Mouse (Mus musculus) heart, embryonic 11.5 days (tissue): ENCODE measurements at regions not wholly inside any gene's neighbourhood (a gene's known extent, or its start where the extent isn't known, plus 50 kb on each side); places are given as distances from the start of the nearest gene placed in this dataset.
A peak's percentile ranks its signal among the peaks of the same experiment; 100 is the strongest.
"Not testable (repeated sequence)": the region's sequence is repeated elsewhere in the genome, so short reads cannot be mapped to it uniquely, and the experiment has no call there.

ENCODE experiments used
- ATAC-seq: fragments of 200-750 bp; cut with Nextera tagmentation; replicated peaks from 2 replicates; pipeline ENCODE4 v1.8.0; 2017; ENCODE audit warnings: moderate library complexity; ENCODE audit not compliant: insufficient number of reproducible peaks, low FRiP score, low TSS enrichment
- H3K27ac ChIP-seq: fragments of 300-500 bp; sonication (generic); 2 replicates; pipeline ENCODE4 v1.5.1; 2014; ENCODE audit warnings: mild to moderate bottlenecking, low read depth, low read length
- H3K27me3 ChIP-seq: fragments of 300-500 bp; sonication (generic); 2 replicates; pipeline ENCODE4 v1.6.1; 2014; ENCODE audit warnings: mild to moderate bottlenecking, low read length, mixed read lengths; ENCODE audit not compliant: control insufficient read depth, insufficient read depth
- H3K36me3 ChIP-seq: fragments of 300-500 bp; sonication (generic); 2 replicates; pipeline ENCODE4 v1.6.1; 2014; ENCODE audit warnings: mild to moderate bottlenecking, low read length, moderate library complexity, mixed read lengths; ENCODE audit not compliant: control insufficient read depth, insufficient read depth
- H3K4me1 ChIP-seq: fragments of 300-500 bp; sonication (generic); 2 replicates; pipeline ENCODE4 v1.6.1; 2014; ENCODE audit warnings: low read length; ENCODE audit not compliant: control insufficient read depth, insufficient read depth
- H3K4me2 ChIP-seq: fragments of 300-500 bp; sonication (generic); 2 replicates; pipeline ENCODE4 v1.6.1; 2014; ENCODE audit warnings: mild to moderate bottlenecking, moderate library complexity
- H3K4me3 ChIP-seq: fragments of 300-500 bp; sonication (generic); 2 replicates; pipeline ENCODE4 v1.5.1; 2014; ENCODE audit warnings: low read depth, low read length
- H3K9ac ChIP-seq: fragments of 300-500 bp; sonication (generic); 2 replicates; pipeline ENCODE4 v1.6.1; 2014; ENCODE audit warnings: mild to moderate bottlenecking, low read depth, low read length, moderate library complexity
- H3K9me3 ChIP-seq: fragments of 300-500 bp; sonication (generic); replicated peaks from 2 replicates; pipeline ENCODE4 v1.6.1; 2016; ENCODE audit warnings: low read length; ENCODE audit not compliant: control insufficient read depth
- WGBS: fragments of 180-500 bp; shearing (Covaris S2); extraction: QIAGEN DNeasy Blood & Tissue Kit; methylation state at CpG from one replicate; pipeline ENCODE4 v1.1.7; 2014; ENCODE audit not compliant: insufficient replicate concordance; 5-methylcytosine and 5-hydroxymethylcytosine counted together

GRCm38 (mm10) chr4:153164810-153165209, 317.8 kb downstream of the Ajap1 start:
- WGBS: 80% methylated on average over 10 of the region's 10 CpGs
- H3K9ac ChIP-seq: no peak overlapping the region

GRCm38 (mm10) chr4:153160115-153160514, 322.5 kb downstream of the Ajap1 start:
- no peak overlapping the region for H3K4me2 ChIP-seq
- H3K4me1 ChIP-seq: no peaks in the 10 kb centered on the region
- no peaks in the 10 kb centered on the region for H3K27me3 ChIP-seq
- no peak overlapping the region for H3K4me3 ChIP-seq
- H3K36me3 ChIP-seq: no peaks in the 10 kb centered on the region
- 87% methylated on average over 3 of the region's 3 CpGs for WGBS
- no peak overlapping the region for H3K9ac ChIP-seq
- H3K27ac ChIP-seq: no peak overlapping the region
- ATAC-seq: no peak
- H3K9me3 ChIP-seq: 0 out of 2 replicates have a peak, but pooled peaks cover 3% of the 10 kb centered on the region

More at GRCm38 (mm10) chr4:153164810-153165209, 317.8 kb downstream of the Ajap1 start:
- no peak overlapping the region for H3K4me3 ChIP-seq
- H3K4me2 ChIP-seq: no peak overlapping the region
- H3K27ac ChIP-seq: no peak overlapping the region
- no peaks in the 10 kb centered on the region for H3K4me1 ChIP-seq
- no peaks in the 10 kb centered on the region for H3K27me3 ChIP-seq
- ATAC-seq: no peak
- H3K9me3 ChIP-seq: peaks cover 3% of the 10 kb centered on the region; the same call in 1 of the 2 replicates
- no peaks in the 10 kb centered on the region for H3K36me3 ChIP-seq

GRCm38 (mm10) chr4:153157572-153157971, 325.0 kb downstream of the Ajap1 start:
- H3K9me3 ChIP-seq: 0 out of 2 replicates have a peak, but pooled peaks cover 3% of the 10 kb centered on the region
- H3K27me3 ChIP-seq: no peaks in the 10 kb centered on the region
- 77% methylated on average over 3 of the region's 3 CpGs for WGBS
- H3K4me1 ChIP-seq: no peaks in the 10 kb centered on the region
- no peak overlapping the region for H3K9ac ChIP-seq
- no peaks in the 10 kb centered on the region for H3K36me3 ChIP-seq
- ATAC-seq: no peak
- no peak overlapping the region for H3K4me2 ChIP-seq
- H3K27ac ChIP-seq: no peak overlapping the region
- H3K4me3 ChIP-seq: no peak overlapping the region

DNA sequence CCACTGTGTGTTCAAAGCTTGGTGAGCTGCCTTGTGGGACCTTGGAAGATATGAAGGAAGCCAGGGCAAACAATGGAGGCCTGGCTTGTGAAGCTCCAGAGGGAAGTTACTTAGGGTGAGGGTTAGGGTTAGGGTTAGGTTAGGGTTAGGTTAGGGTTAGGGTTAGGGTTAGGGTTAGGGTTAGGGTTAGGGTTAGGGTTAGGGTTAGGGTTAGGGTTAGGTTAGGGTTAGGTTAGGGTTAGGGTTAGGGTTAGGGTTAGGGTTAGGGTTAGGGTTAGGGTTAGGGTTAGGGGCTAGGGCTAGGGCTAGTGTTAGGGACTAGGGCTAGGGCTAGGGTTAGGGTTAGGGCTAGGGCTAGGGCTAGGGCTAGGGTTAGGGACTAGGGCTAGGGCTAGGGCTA, 329.7 kb downstream of the Ajap1 start:
- not testable (repeated sequence) for H3K4me3 ChIP-seq, H3K9me3 ChIP-seq, H3K36me3 ChIP-seq, H3K27me3 ChIP-seq, H3K27ac ChIP-seq, H3K9ac ChIP-seq, H3K4me2 ChIP-seq, H3K4me1 ChIP-seq
- peak; percentile 77; the same call in 1 of the 2 replicates for ATAC-seq

DNA sequence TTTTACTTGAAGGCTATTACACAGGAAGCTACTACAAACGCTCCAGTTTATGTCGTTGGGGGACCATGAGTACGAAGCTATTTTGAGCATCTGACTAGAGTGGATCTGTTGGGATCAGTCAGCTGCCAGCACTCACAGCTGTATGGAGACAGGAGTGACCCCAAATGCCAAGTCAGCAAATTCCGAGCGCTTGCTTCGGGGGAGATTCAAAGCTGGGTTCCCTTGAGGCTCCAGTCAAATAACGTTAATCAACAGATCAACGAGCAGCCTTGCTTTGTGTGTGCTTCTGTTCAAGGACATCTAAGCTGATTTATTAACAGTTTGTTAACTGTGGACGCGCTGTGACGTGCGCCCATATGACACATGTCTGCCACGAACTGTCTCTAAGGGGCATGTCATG, 349.5 kb downstream of the Ajap1 start:
- Histone ChIP-seq H3K27ac (no peak overlapping the region), H3K27me3 (no peaks in the 10 kb centered on the region), H3K9me3 (peaks cover 4% of the 10 kb centered on the region), H3K36me3 (no peaks in the 10 kb centered on the region), H3K4me1 (no peaks in the 10 kb centered on the region), H3K9ac (no peak overlapping the region), H3K4me3 (no peak overlapping the region), H3K4me2 (no peak overlapping the region)
- no peak for ATAC-seq
- 77% methylated on average over 13 of the region's 13 CpGs for WGBS

GRCm38 (mm10) chr4:153129345-153129744, 353.3 kb downstream of the Ajap1 start:
- Histone ChIP-seq H3K36me3 (no peaks in the 10 kb centered on the region), H3K27ac (no peak overlapping the region), H3K4me1 (no peaks in the 10 kb centered on the region), H3K4me3 (no peak overlapping the region), H3K27me3 (no peaks in the 10 kb centered on the region), H3K9ac (no peak overlapping the region), H3K4me2 (no peak overlapping the region), H3K9me3 (peaks cover 4% of the 10 kb centered on the region; the same call in 1 of the 2 replicates)
- 62% methylated on average over 2 of the region's 2 CpGs for WGBS
- ATAC-seq: no peak

- Histone ChIP-seq H3K4me2 (no peak overlapping the region), H3K4me1 (no peaks in the 10 kb centered on the region), H3K9me3 (peaks cover 4% of the 10 kb centered on the region; the same call in 1 of the 2 replicates), H3K27ac (no peak overlapping the region), H3K9ac (no peak overlapping the region), H3K27me3 (no peaks in the 10 kb centered on the region), H3K4me3 (no peak overlapping the region), H3K36me3 (no peaks in the 10 kb centered on the region)
- no peak for ATAC-seq
- WGBS: 89% methylated on average over 12 of the region's 12 CpGs
Observed at GRCm38 (mm10) chr4:153128162-153128561, 354.4 kb downstream of the Ajap1 start.

GRCm38 (mm10) chr4:153120480-153120879, 362.1 kb downstream of the Ajap1 start:
- no peak for ATAC-seq
- no peak overlapping the region for H3K27ac ChIP-seq
- H3K4me1 ChIP-seq: no peaks in the 10 kb centered on the region
- H3K4me3 ChIP-seq: no peak overlapping the region
- H3K27me3 ChIP-seq: no peaks in the 10 kb centered on the region
- no peaks in the 10 kb centered on the region for H3K9me3 ChIP-seq
- H3K9ac ChIP-seq: no peak overlapping the region
- no peak overlapping the region for H3K4me2 ChIP-seq
- 46% methylated on average over 6 of the region's 6 CpGs for WGBS
- H3K36me3 ChIP-seq: no peaks in the 10 kb centered on the region

DNA sequence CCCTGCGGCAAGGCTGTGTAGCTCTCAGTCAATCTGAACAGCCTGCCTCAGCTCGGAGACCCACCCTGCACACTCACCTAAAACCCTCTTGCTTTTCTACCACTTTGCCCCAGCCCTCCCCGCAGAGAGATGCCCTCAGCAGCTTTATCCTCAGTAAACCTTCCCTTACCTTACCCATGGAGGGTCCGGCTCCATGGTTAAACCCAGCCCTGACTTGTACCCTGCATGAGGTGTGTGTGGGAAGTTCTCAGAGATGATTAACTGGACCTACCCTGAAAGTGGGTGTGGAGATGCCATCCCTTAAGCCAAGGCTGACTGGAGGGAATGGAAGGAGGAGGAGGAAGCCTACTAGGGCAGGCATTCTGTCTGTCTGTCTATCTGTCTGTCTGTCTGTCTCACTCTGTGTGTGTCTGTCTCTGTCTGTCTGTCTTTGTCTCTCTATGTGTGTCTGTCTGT, 362.9 kb downstream of the Ajap1 start:
- no peak for ATAC-seq
- no peaks in the 10 kb centered on the region for H3K27me3 ChIP-seq
- H3K9me3 ChIP-seq: no peaks in the 10 kb centered on the region
- no peak overlapping the region for H3K27ac ChIP-seq
- H3K4me2 ChIP-seq: no peak overlapping the region
- H3K36me3 ChIP-seq: no peaks in the 10 kb centered on the region
- H3K9ac ChIP-seq: no peak overlapping the region
- H3K4me3 ChIP-seq: no peak overlapping the region
- H3K4me1 ChIP-seq: no peaks in the 10 kb centered on the region
- 74% methylated on average over 4 of the region's 4 CpGs for WGBS
